Mouse (Mus musculus): ENCODE measurements at regions not wholly inside any gene's neighbourhood (a gene's known extent, or its start where the extent isn't known, plus 50 kb on each side); places are given as distances from the start of the nearest gene placed in this dataset.

DNA sequence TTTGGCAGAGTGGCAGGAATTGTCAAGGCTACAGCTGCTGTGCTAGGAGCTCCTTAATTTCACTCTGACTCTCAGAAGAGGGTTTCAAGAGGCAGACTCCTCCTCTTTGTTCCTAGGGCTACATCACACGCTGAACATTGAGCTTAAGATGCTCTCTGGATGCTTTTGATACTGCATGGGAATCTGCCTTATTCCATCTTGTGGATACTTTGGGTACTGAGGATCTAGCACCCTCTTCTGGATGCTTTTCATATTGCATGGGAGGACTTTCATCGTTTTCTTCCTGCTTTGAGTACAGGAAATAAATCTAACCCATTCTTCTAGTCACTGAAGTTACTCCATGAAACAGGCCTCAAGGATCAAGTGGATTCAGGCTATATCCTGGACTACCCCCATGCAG lies 513.9 kb upstream of the Dsel start:
- TF ChIP-seq EP300 (IDR thresholded peaks at IDR 0.05; ENCODE audit: low read length): no peak
- TF ChIP-seq ZNF384 (IDR thresholded peaks at IDR 0.05; ENCODE audit: low read depth, low read length): no peak
- no peak for TF ChIP-seq CTCF (conservative IDR thresholded peaks at IDR 0.05 in 1 of 2, IDR thresholded peaks at IDR 0.05 in 1 of 2; ENCODE audit: low read depth in 2 of 2, low read length in 2 of 2)
